Mouse (Mus musculus) liver, embryonic 11.5 days (tissue): ENCODE measurements around the gene Pgf. TPM values are rescaled to one million over a fixed set of nuclear protein-coding genes. Genes with fewer than 3 reads are reported as not detected.

ENCODE experiments used
- polyA plus RNA-seq: library from polyadenylated mRNA; unstranded; fragments of >200 nt; fragmentation: Nextera tagmentation; extraction: Ambion mirVana; gene quantifications from 2 replicates; pipeline ENCODE4 v1.2.1, GENCODE M21; 2014

Gene Pgf
- polyA plus RNA-seq, 1 experiment from 2014 or later, result 5.7 TPM

Other genes with a start within 250 kb of the Pgf start
- 205 and 215 TPM in 2 replicates for gene Fcf1, start 206.9 kb downstream of the Pgf start, polyA plus RNA-seq
- gene Arel1, start 206.9 kb downstream of the Pgf start, polyA plus RNA-seq, result 19.6 and 22.9 TPM in 2 replicates
- 25.5 and 30.7 TPM in 2 replicates for gene Ylpm1, start 181.5 kb downstream of the Pgf start, polyA plus RNA-seq
- 3.8 and 4.3 TPM in 2 replicates for gene Prox2, start 67.0 kb downstream of the Pgf start, polyA plus RNA-seq
- gene Dlst, start 67.0 kb downstream of the Pgf start, polyA plus RNA-seq, result 139 and 143 TPM in 2 replicates
- 0.99 and 1.1 TPM in 2 replicates for gene Rps6kl1, start 26.5 kb downstream of the Pgf start, polyA plus RNA-seq
- 75.6 and 86.5 TPM in 2 replicates for gene Eif2b2, start 41.7 kb upstream of the Pgf start, polyA plus RNA-seq
- gene Mlh3, start 92.8 kb upstream of the Pgf start, polyA plus RNA-seq, result 6.1 and 7.8 TPM in 2 replicates
- 88.3 and 92.2 TPM in 2 replicates for gene Acyp1, start 110.6 kb upstream of the Pgf start, polyA plus RNA-seq
- gene Zc2hc1c, start 110.8 kb upstream of the Pgf start, polyA plus RNA-seq, result 0.43 and 0.49 TPM in 2 replicates
- gene Nek9, start 161.6 kb upstream of the Pgf start, polyA plus RNA-seq, result 7.2 and 9.4 TPM in 2 replicates
- 271 and 278 TPM in 2 replicates for gene Tmed10, start 197.1 kb upstream of the Pgf start, polyA plus RNA-seq